Mouse (Mus musculus): ENCODE measurements around the gene Kif12. TPM values are rescaled to one million over a fixed set of nuclear protein-coding genes. Genes with fewer than 3 reads are reported as not detected.
A peak's percentile ranks its signal among the peaks of the same experiment; 100 is the strongest.

Kif12 gene
- total RNA-seq (2014; rRNA removed) (0.18 and 0.47 TPM in 2 replicates), polyA plus RNA-seq (2015; fragmentation: Nextera tagmentation; extraction: Ambion mirVana) (0.10 and 0.39 TPM in 2 replicates)

- no peak within 1 kb of the TSS for H3K27ac ChIP-seq
- 86% methylated on average over 4 of the region's 4 CpGs for WGBS
- no peaks in the 10 kb centered on the region for H3K4me1 ChIP-seq (ENCODE audit: insufficient read depth, low read length)
- no peak within 1 kb of the TSS for H3K9ac ChIP-seq (replicated peaks; ENCODE audit: low read length)
- H3K36me3 ChIP-seq (ENCODE audit: insufficient read depth, low read length) = no peaks in the 10 kb centered on the region
- no peak within 1 kb of the TSS for H3K4me2 ChIP-seq (ENCODE audit: low read depth, low read length)
- no peak within 1 kb of the TSS for H3K4me3 ChIP-seq (ENCODE audit: low read length)
- H3K9me3 ChIP-seq (ENCODE audit: low read length) = 0 out of 2 replicates have a peak, but pooled peaks cover 2% of the 10 kb centered on the region
- DNase-seq (ENCODE audit: low spot score) = no peak
- TF ChIP-seq CTCF (IDR thresholded peaks at IDR 0.05; ENCODE audit: low read depth) = no peak
- no peak for ATAC-seq
- no peaks in the 10 kb centered on the region for H3K27me3 ChIP-seq (ENCODE audit: insufficient read depth, low read length)
Measured at GRCm38 (mm10) chr4:63171969-63172685, at the start of gene Kif12. Kif12 (minus strand) TSS chr4:63172131.

DNA sequence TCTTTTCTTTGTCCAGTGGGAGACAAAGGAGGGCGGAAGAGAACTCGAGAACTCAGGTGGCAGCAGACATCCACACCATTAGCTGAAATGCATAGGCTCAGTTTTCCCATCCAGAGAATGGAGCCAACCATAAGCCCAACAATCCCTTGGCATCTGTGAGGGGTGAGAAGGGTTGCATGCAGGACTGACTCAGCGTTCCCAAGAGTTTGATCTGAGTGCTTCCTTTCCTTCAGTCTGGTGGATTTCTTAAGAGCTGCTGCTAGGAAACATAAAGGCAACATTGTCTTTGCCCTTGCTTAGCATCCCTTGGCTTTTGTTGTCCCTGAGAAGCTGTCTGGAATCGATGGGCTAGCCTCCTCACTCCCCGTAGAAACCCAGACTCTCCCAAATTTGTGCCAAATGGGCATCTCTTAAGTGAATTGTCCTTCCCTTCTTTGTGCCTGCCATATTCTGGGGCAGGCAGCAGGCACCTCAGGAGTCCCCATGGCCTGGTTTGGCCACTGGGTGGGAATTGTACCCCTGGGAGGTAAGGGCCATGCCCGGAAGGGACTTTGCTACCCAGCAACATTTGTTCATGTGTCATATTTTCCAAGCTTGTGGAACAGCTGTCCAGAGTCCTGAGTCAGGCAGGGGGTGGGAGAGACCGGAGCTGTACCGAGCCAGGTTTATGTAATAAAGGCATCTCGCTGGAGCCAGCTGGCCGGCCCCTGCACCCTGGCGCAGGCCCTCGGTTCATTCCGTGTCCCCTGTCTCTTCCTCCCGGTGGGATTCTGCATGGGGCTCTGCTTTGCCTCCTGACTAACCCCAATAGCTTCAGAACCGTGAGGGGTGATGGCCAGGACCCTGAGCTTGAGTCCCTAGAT, 49.4 kb upstream of the Kif12 start:
- DNase-seq (ENCODE audit: low spot score) = no peak

DNA sequence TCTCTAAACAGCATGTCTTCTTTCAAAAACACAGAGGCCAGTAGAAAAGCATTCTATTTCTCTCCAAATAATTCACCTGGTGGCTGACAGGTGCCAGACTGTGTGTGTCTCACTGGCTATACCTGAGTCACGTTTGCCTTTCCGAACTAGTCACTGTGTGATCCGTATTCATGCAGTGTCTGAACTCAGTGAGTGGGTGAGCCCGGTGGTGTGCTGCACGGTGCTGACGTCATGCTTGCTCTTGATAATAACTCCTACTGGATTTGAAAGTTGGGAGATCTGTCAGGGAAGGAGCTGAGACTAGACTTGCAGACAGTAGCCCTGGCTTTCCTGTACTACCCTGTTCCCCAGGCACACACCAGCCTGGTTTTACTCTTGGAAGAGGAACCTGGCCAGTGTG, 47.7 kb upstream of the Kif12 start:
- Histone ChIP-seq H3K9me3 (ENCODE audit: low read length) (no peaks in the 10 kb centered on the region), H3K4me2 (ENCODE audit: low read depth, low read length) (no peak overlapping the region), H3K9ac (replicated peaks; ENCODE audit: low read length) (no peak overlapping the region), H3K4me3 (ENCODE audit: low read length) (no peak overlapping the region), H3K4me1 (ENCODE audit: insufficient read depth, low read length) (no peaks in the 10 kb centered on the region), H3K27ac (no peak overlapping the region), H3K27me3 (ENCODE audit: insufficient read depth, low read length) (peaks cover 3% of the 10 kb centered on the region; the same call in 1 of the 2 replicates), H3K36me3 (ENCODE audit: insufficient read depth, low read length) (no peaks in the 10 kb centered on the region)
- no peak for ATAC-seq
- WGBS = 80% methylated on average over 6 of the region's 6 CpGs
- TF ChIP-seq CTCF (IDR thresholded peaks at IDR 0.05; ENCODE audit: low read depth) = no peak
- no peak for DNase-seq (ENCODE audit: low spot score)

More for the DNA sequence above, 49.4 kb upstream of the Kif12 start:
- H3K4me3 ChIP-seq (ENCODE audit: low read length) = no peak overlapping the region
- WGBS = 61% methylated on average over 15 of the region's 15 CpGs
- no peak for TF ChIP-seq CTCF (IDR thresholded peaks at IDR 0.05; ENCODE audit: low read depth)
- H3K27ac ChIP-seq = no peak overlapping the region
- H3K9ac ChIP-seq (replicated peaks; ENCODE audit: low read length) = no peak overlapping the region
- no peaks in the 10 kb centered on the region for H3K36me3 ChIP-seq (ENCODE audit: insufficient read depth, low read length)
- H3K4me1 ChIP-seq (ENCODE audit: insufficient read depth, low read length) = peaks cover 4% of the 10 kb centered on the region; the same call in 1 of the 2 replicates
- H3K9me3 ChIP-seq (ENCODE audit: low read length) = no peaks in the 10 kb centered on the region
- no peak for ATAC-seq
- H3K27me3 ChIP-seq (ENCODE audit: insufficient read depth, low read length) = peaks cover 3% of the 10 kb centered on the region; the same call in 1 of the 2 replicates
- H3K4me2 ChIP-seq (ENCODE audit: low read depth, low read length) = no peak overlapping the region

DNA sequence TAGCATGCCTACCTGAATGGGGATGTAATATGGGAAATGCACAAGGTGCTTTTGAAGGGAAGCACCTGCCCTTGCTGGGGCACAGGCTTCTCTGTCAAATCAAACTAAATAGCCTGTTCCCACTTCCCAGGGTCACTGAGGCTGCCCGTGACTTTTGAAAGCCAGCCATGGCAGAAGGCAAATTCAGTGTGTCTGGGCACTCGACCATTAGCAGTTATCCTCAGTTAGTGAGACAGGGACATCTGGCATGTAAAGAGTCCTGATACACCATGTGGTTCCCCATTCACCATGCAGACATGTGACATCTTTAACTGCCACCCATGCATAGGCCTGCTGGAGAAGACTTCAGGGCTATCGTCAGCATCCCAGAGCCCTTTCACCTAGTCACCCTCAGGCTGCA, 47.1 kb upstream of the Kif12 start:
- ATAC-seq (no peak; the same call in 1 of the 2 replicates), DNase-seq (ENCODE audit: low spot score) (no peak)
- Histone ChIP-seq H3K4me2 (ENCODE audit: low read depth, low read length) (no peak overlapping the region), H3K9ac (replicated peaks; ENCODE audit: low read length) (no peak overlapping the region), H3K27ac (no peak overlapping the region), H3K36me3 (ENCODE audit: insufficient read depth, low read length) (no peaks in the 10 kb centered on the region), H3K4me1 (ENCODE audit: insufficient read depth, low read length) (peaks cover 3% of the 10 kb centered on the region; the same call in 1 of the 2 replicates), H3K9me3 (ENCODE audit: low read length) (no peaks in the 10 kb centered on the region), H3K4me3 (ENCODE audit: low read length) (no peak overlapping the region), H3K27me3 (ENCODE audit: insufficient read depth, low read length) (peaks cover 5% of the 10 kb centered on the region)
- no peak for TF ChIP-seq CTCF (IDR thresholded peaks at IDR 0.05; ENCODE audit: low read depth)
- 54% methylated on average over 3 of the region's 3 CpGs for WGBS

DNA sequence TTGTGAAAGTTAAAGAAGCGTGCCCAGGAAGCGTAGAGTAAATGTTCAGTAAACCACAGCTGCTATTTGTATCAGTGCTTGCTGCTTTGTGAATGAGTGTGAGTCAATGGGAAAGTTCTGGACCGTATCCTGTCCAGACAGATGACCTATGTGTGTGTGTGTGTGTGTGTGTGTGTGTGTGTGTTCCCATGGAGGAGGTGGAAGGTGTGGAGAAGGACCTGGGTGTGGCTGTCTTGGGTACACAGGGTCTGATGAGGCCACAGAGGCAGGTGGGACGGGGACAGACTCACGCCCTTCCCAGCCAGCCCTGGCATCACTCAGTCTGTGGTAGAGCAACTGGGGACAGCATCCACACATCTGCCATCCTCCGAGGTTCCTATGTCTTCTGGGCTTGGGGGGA, 45.6 kb upstream of the Kif12 start:
- no peaks in the 10 kb centered on the region for H3K9me3 ChIP-seq (ENCODE audit: low read length)
- DNase-seq (ENCODE audit: low spot score) (no peak), ATAC-seq (no peak)
- H3K4me1 ChIP-seq (ENCODE audit: insufficient read depth, low read length) = peaks cover 7% of the 10 kb centered on the region; the same call in 1 of the 2 replicates
- H3K4me3 ChIP-seq (ENCODE audit: low read length) = no peak overlapping the region
- H3K4me2 ChIP-seq (ENCODE audit: low read depth, low read length) = no peak overlapping the region
- no peak for TF ChIP-seq CTCF (IDR thresholded peaks at IDR 0.05; ENCODE audit: low read depth)
- H3K27ac ChIP-seq = no peak overlapping the region
- H3K36me3 ChIP-seq (ENCODE audit: insufficient read depth, low read length) = no peaks in the 10 kb centered on the region
- WGBS = 87% methylated on average over 6 of the region's 6 CpGs
- peaks cover 20% of the 10 kb centered on the region for H3K27me3 ChIP-seq (ENCODE audit: insufficient read depth, low read length)
- H3K9ac ChIP-seq (replicated peaks; ENCODE audit: low read length) = no peak overlapping the region

- Histone ChIP-seq H3K27me3 (ENCODE audit: insufficient read depth, low read length) (peaks cover 27% of the 10 kb centered on the region), H3K9me3 (ENCODE audit: low read length) (no peaks in the 10 kb centered on the region), H3K36me3 (ENCODE audit: insufficient read depth, low read length) (no peaks in the 10 kb centered on the region), H3K4me2 (ENCODE audit: low read depth, low read length) (peak overlapping the region; percentile 100), H3K9ac (replicated peaks; ENCODE audit: low read length) (no peak overlapping the region), H3K27ac (no peak overlapping the region), H3K4me3 (ENCODE audit: low read length) (no peak overlapping the region; the same call in 1 of the 2 replicates), H3K4me1 (ENCODE audit: insufficient read depth, low read length) (peaks cover 7% of the 10 kb centered on the region; the same call in 1 of the 2 replicates)
- DNase-seq (ENCODE audit: low spot score) (peak; percentile 35), ATAC-seq (peak; percentile 44)
- WGBS = 28% methylated on average over 9 of the region's 9 CpGs
- TF ChIP-seq CTCF (IDR thresholded peaks at IDR 0.05; ENCODE audit: low read depth) = no peak
Measured at GRCm38 (mm10) chr4:63216566-63216965, 44.6 kb upstream of the Kif12 start.

Measured in hindbrain, postnatal 0 days (tissue).